Mouse (Mus musculus) ES-Bruce4 (cell line): Measurements from ENCODE around the gene Tmem97.

Experiments used
- EP300 ChIP-seq: IDR thresholded peaks from 2 replicates; pipeline ENCODE4 v1.6.1; 2011; ENCODE audit warnings: low read depth, low read length; ENCODE audit not compliant: insufficient read depth
- POLR2A ChIP-seq: IDR thresholded peaks from one replicate; pipeline ENCODE4 v1.8.1; 2011; ENCODE audit warnings: low read length; ENCODE audit not compliant: insufficient read depth

- TF ChIP-seq EP300 (no peak), POLR2A (no peak)
These were observed 6.0 kb downstream of the Tmem97 start for GRCm38 (mm10) chr11:78544449-78545111.
